9 mouse cellular contexts compared by ENCODE assay signal in genomic region chr13:8995159-8995989, GRCm38 (mm10). TPM values are rescaled to one million over a fixed set of nuclear protein-coding genes. Genes with fewer than 3 reads are reported as not detected.
A peak's percentile ranks its signal among the peaks of the same experiment; 100 is the strongest.
DNase-seq lines count a peak whose midpoint lies in the region; ATAC-seq and TF ChIP-seq lines count a peak whose summit lies in the region.
"Had no signal": no experiment of that assay in that cellular context is flagged by ENCODE, and none has a peak within 500 bp of the region (broad histone marks: within the 10 kb centered on the region; RNA-seq: fewer than 3 reads in every experiment).

No protein-coding gene starts in this region.

- H3K36me3 ChIP-seq in kidney, embryonic 14.5 days (ENCODE audit: control insufficient read depth, insufficient read depth, low read length): peaks cover 16% of the 10 kb centered on the region; the same call in 1 of the 2 replicates
- H3K36me3 ChIP-seq in hindbrain, postnatal 0 days (ENCODE audit: insufficient read depth, low read length): peaks cover 10% of the 10 kb centered on the region; the same call in 1 of the 2 replicates

- WGBS in kidney, embryonic 14.5 days: 4% methylated on average over 33 of the region's 33 CpGs
- 4% methylated on average over 33 of the region's 33 CpGs for WGBS in hindbrain, postnatal 0 days

- H3K4me1 ChIP-seq in kidney, embryonic 14.5 days (ENCODE audit: control insufficient read depth, insufficient read depth, low read length): peaks cover 7% of the 10 kb centered on the region
- H3K4me1 ChIP-seq in hindbrain, postnatal 0 days (ENCODE audit: insufficient read depth, low read length): peaks cover 11% of the 10 kb centered on the region

- H3K4me3 ChIP-seq in kidney, embryonic 14.5 days (ENCODE audit: low read length): peak overlapping the region; percentile 93
- H3K4me3 ChIP-seq in hindbrain, postnatal 0 days (ENCODE audit: low read length): peak overlapping the region; percentile 97

- H3K9ac ChIP-seq in kidney, embryonic 14.5 days (ENCODE audit: low read depth, low read length): peak overlapping the region; percentile 81
- H3K9ac ChIP-seq in hindbrain, postnatal 0 days (replicated peaks; ENCODE audit: low read length): peak overlapping the region; percentile 88

- DNase-seq in kidney, postnatal 10 days: no peak
- peak; percentile 66 for DNase-seq in ES-CJ7 (ENCODE audit: low read depth, low spot score)
- peak; percentile 71 for DNase-seq in embryo, embryonic 10.5 days (ENCODE audit: low spot score)
- DNase-seq in hindbrain, postnatal 0 days (ENCODE audit: low spot score): peak; percentile 54
- no peak for DNase-seq in right cerebral cortex, postnatal 4 days
- no peak for DNase-seq in testis, postnatal 14 days (ENCODE audit: low spot score)

- no peak overlapping the region for H3K27ac ChIP-seq in kidney, embryonic 14.5 days (ENCODE audit: low read depth, low read length)
- H3K27ac ChIP-seq in hindbrain, postnatal 0 days: peak overlapping the region; percentile 72; the same call in 1 of the 2 replicates

- H3K9me3 ChIP-seq in kidney, embryonic 14.5 days (ENCODE audit: control insufficient read depth, low read length): no peaks in the 10 kb centered on the region
- no peaks in the 10 kb centered on the region for H3K9me3 ChIP-seq in hindbrain, postnatal 0 days (ENCODE audit: low read length)

- no peak for TF ChIP-seq CTCF in hindbrain, postnatal 0 days (IDR thresholded peaks at IDR 0.05; ENCODE audit: low read depth)

- no peaks in the 10 kb centered on the region for H3K27me3 ChIP-seq in kidney, embryonic 14.5 days (ENCODE audit: control insufficient read depth, insufficient read depth, low read length)
- no peaks in the 10 kb centered on the region for H3K27me3 ChIP-seq in hindbrain, postnatal 0 days (ENCODE audit: insufficient read depth, low read length)

- peak; percentile 67; the same call in 1 of the 2 replicates for ATAC-seq in kidney, embryonic 14.5 days (ENCODE audit: low FRiP score, low TSS enrichment)
- ATAC-seq in hindbrain, postnatal 0 days: peak; percentile 82
- peak; percentile 38 for ATAC-seq in megakaryocyte progenitor cell, adult 5-6 weeks (replicated peaks; ENCODE audit: poor library complexity)

- H3K4me2 ChIP-seq in kidney, embryonic 14.5 days (replicated peaks; ENCODE audit: low read depth, low read length): peak overlapping the region; percentile 84
- H3K4me2 ChIP-seq in hindbrain, postnatal 0 days (ENCODE audit: low read depth, low read length): peak overlapping the region; percentile 94

RNA-seq across cellular contexts. Expression of gene Gtpbp4, which starts 0.5 kb away (rescaled TPM):
- polyA plus RNA-seq in kidney, embryonic 14.5 days (2014; fragmentation: Nextera tagmentation; extraction: Ambion mirVana): 91.3 and 102 TPM in 2 replicates
- total RNA-seq in hindbrain, postnatal 0 days (2014; rRNA removed): 11.9 and 19.6 TPM in 2 replicates
- polyA plus RNA-seq in hindbrain, postnatal 0 days (2015; fragmentation: Nextera tagmentation; extraction: Ambion mirVana): 53.0 and 57.8 TPM in 2 replicates
- total RNA-seq in megakaryocyte progenitor cell, adult 5-6 weeks (2015): 120 and 127 TPM in 2 replicates
- total RNA-seq in megakaryocyte progenitor cell, adult 5-6 weeks (2017): 135 and 165 TPM in 2 replicates

RNA-seq across cellular contexts. Expression of gene Idi2, which starts 42.7 kb away (rescaled TPM):
- not detected in 2 replicates for polyA plus RNA-seq in kidney, embryonic 14.5 days (2014; fragmentation: Nextera tagmentation; extraction: Ambion mirVana)
- not detected in 2 replicates for total RNA-seq in hindbrain, postnatal 0 days (2014; rRNA removed)
- not detected in 2 replicates for polyA plus RNA-seq in hindbrain, postnatal 0 days (2015; fragmentation: Nextera tagmentation; extraction: Ambion mirVana)
- total RNA-seq in megakaryocyte progenitor cell, adult 5-6 weeks (2015): not detected in 2 replicates
- not detected in 2 replicates for total RNA-seq in megakaryocyte progenitor cell, adult 5-6 weeks (2017)
- total RNA-seq: layer of hippocampus, adult 18-20 months had no signal

RNA-seq across cellular contexts. Expression of gene Gm9745, which starts 47.3 kb away (rescaled TPM):
- not detected in 2 replicates for polyA plus RNA-seq in kidney, embryonic 14.5 days (2014; fragmentation: Nextera tagmentation; extraction: Ambion mirVana)
- not detected in 2 replicates for total RNA-seq in hindbrain, postnatal 0 days (2014; rRNA removed)
- not detected in 2 replicates for polyA plus RNA-seq in hindbrain, postnatal 0 days (2015; fragmentation: Nextera tagmentation; extraction: Ambion mirVana)
- total RNA-seq in megakaryocyte progenitor cell, adult 5-6 weeks (2015): not detected in 2 replicates
- total RNA-seq in megakaryocyte progenitor cell, adult 5-6 weeks (2017): not detected in 2 replicates
- total RNA-seq: layer of hippocampus, adult 18-20 months had no signal

Comparison
In these comparisons a context has a peak if more than half of its experiments do, and no peak if none do; other contexts are left out.
1. DNase-seq: peak in ES-CJ7 (single experiment), embryo, embryonic 10.5 days (single experiment) and hindbrain, postnatal 0 days (single experiment); none in kidney, postnatal 10 days (single experiment), right cerebral cortex, postnatal 4 days (single experiment) and testis, postnatal 14 days (single experiment).
2. Peak in every context shown above with its lines, with median percentiles within 50 percentile points of each other: ATAC-seq.